Mouse (Mus musculus): ENCODE data around the gene Amz2.

The Amz2 gene

DNA sequence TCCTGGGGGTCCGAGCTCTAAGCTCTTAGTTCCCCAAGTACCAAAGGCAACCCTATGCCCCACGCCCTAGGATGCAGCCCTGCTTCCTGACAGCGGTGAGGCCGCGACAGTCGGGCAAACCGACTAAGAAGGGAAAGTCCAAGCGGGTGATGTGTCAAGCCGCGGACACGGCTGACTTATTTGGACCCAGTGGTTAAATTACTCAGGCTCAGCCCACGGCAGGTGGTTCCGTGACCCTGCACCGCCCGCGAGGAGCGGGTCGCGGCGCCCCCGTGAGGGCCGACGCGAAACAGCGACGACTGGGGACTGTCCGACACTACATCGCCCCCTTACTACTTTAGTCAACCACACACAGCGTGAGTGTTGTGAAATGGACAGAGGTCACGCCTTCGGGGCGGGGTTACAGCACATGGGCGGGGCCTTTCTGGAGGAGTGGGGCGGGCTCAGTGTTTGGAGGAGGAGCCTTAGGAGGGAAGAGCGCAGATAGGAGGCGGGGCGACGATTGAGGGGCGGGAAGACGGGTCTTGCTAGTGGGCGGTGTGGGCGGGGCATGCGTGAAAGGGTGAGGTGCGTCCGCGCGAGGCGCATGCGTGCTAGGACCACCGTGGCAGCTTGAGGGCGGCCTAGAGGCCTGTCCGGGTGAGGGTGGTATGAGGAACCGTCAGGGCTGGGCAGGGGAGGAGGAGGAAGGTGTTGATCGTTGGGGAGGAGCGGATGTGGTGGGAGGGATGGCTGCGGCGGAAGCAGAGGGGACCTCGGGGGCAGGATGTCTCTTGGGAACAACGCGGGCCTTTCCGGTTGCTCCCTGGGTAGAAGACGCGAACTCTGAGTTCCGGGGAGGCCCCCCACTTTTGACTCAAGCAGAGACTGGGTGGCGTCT is at the start of gene Amz2:
Gene Amz2 (plus strand): TSS at position 555 of the 880 bp plus-strand sequence.
- in situ Hi-C loops (cut with MboI, MseI) = loop anchor here (5.0 to 25.0 kb wide), 2 partner anchors 63 to 513 kb away; partner anchors contain the start of genes Axin2 and Gna13

DNA sequence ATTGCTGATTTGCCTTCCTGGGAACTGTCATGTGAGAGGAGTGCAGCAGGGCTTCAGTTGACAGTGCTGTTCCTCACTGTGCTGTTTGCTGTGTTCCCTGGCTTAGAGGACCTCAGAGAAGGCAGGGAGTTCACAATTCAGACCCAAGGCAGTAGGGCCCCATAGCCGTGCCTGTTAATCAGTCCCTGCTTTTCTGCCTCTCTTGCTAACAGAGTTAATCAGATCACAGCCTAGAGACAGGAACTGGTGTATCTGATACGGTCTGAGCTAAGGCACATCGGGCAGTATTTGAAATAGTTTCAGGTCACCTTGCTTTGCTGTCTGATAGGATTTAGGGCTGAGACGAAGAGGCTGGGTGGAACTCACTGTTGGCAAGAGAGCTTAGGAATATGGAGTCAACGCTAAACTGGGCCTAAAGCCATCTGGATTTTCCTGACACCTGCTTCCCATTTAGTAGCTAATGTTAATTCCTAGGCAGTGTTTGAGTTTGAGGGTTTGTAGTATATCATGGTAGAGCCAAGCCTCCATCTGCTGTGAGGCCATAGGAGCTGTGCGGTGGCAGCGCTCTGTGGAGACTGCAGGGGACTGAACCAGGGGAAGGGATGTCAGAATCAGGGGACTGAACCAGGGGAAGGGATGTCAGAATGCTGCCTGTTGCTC is 49.1 kb upstream of the Amz2 start:
- in situ Hi-C loops (cut with MboI, MseI) = no loop called here

DNA sequence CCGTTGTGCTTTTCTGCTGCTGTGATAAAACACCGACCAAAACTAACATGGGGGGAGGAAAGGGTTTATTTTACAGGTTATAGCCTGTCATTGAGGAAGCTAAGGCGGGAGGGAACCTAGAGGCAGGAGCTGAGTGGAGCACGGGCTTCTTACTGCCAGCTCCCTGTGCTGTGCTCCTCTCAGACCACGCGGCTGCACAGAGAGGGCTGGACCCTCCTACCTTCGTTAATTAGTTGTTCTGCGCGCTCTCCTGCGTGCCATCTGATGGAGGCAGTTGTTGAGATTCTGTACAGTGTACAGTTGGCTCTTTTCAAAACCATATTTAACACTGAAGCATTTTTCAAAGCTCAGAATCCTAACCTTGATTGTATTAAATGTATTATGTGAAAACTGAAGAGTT is 48.3 kb upstream of the Amz2 start:
- in situ Hi-C loops (cut with MboI, MseI) = no loop called here

DNA sequence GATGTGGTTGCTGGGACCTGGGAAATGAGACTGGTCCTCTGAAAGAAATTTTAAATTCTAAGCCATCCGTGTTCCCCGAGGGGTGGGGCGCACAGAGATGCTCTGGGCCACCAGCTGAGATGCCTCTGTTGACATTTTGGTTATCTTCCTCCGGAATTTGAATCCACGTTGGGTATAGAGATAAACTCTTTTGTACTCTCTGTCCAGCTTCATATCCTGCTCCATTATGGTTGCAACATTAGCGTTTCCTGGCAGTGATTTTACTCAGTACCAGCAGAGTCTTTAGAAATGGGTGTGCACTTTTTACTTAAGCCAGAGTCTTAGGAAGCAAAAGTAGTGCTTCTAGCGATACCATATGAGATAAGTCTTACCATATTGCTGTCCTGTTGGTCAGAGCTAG is 47.7 kb upstream of the Amz2 start:
- in situ Hi-C loops (cut with MboI, MseI) = no loop called here

DNA sequence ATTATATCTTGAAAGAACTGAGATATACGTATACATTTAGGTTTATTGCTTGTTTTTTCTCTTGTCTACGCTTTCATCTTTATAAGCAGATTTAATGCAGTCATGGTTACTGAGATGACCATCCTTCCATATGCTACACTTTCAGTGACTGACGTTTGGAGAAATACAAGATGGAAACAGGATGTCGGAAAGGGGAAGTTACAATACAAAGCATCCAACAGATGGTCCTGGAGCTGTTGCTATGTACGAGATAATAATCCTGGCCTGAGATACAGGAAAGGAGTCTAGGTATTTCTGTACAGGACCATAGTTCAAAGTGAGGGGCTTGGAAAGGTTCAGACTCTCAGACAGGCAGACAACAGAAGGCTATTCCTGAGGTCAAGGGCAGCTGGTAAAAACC is 45.1 kb upstream of the Amz2 start:
- in situ Hi-C loops (cut with MboI, MseI) = no loop called here

DNA sequence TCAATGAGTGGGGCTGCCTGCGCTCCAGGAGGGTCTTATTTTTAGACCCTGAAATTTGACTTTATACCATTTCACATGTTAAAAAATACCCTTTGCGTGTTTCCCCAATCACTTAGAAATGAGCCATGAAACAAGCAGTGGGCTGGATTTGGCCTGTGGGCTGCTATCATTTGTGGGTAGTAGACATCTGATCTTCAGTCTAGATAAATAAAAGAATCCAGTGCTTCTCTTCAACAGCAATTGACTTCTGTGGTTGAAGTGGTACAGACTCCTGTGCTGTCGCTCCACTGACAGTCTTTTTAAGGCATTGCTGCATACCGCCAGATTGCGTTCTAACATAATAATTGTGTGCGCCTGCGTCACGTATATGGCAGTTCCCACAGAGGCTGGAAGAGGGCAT is 40.5 kb upstream of the Amz2 start:
- in situ Hi-C loops (cut with MboI, MseI) = no loop called here

DNA sequence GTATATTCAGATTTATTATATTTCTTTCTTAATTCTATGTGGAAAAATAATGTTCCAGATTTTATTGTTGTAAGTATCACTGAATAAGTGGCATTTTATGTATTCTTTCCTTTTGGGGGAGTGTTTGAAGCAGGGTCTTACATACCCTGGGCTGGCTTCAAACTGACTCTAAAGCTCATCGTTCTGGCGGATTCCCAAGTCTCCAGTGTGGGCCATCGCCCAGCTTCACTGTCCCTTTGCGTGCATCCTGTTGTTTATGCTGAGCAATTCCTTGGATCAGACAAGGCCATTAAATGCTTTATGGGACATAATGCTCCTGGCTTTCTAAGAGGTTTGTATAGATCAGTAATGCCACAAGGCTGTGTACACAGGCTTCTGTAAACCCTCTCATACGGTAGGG is 36.7 kb upstream of the Amz2 start:
- in situ Hi-C loops (cut with MboI, MseI) = no loop called here

DNA sequence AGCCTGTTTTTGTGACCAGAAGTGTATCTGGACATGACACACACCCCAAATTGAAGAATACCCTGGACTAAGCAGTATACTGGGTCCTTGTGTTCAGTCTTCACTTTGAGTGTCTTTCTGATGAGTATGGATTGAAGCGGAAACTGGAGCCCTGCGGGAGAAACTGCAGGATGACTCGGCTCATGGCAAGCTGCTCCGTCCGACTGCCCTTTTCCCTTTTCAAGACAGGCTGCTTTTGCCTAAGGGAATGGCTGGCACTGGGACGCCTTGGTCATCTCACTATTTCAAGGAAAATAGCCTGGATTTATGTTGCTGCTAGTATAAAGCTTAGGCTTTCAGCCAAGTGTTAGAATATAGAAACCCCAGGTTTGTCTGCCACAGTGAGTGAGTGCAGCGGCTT is 34.5 kb upstream of the Amz2 start:
- in situ Hi-C loops (cut with MboI, MseI) = no loop called here

DNA sequence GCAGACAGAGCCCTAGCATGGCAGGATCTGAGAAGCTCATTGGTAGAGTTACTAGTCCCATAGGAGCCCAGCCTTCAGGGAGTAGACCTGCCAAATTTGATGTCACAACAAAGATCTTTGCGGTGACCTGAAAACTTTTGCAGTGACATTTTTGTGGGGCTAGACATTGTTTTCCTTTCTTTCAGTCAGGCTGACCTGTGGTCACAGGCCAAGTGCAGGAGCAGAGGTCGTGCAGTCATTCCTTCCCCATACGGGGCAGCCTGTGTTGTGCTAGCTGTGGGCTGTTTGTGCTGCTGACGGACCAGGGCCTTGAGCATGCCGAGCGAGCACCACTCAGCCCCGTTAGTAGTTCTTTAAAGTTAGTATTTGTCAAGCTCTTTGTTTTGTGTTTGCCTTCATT is 34.0 kb upstream of the Amz2 start:
- in situ Hi-C loops (cut with MboI, MseI) = no loop called here

DNA sequence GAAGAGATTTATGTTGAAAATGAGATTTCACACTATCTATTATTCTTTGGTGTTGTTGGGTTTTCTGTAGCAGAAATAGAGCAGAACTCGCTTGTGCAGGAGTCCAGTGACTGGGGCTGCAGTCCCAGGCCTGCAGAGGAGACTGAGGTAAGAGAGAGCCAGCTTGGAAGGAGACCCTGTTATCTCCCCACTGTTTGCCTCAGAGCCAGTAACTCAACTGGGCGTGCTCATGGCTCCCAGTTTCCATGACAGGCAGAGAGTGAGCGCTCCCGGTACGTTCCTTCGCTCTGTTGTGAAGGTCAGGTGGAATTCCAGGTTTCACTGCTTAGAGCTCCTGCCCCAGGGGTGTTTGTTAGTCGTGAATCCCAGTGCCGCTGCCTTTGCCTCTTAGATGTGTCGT is 33.1 kb upstream of the Amz2 start:
- in situ Hi-C loops (cut with MboI, MseI) = no loop called here

DNA sequence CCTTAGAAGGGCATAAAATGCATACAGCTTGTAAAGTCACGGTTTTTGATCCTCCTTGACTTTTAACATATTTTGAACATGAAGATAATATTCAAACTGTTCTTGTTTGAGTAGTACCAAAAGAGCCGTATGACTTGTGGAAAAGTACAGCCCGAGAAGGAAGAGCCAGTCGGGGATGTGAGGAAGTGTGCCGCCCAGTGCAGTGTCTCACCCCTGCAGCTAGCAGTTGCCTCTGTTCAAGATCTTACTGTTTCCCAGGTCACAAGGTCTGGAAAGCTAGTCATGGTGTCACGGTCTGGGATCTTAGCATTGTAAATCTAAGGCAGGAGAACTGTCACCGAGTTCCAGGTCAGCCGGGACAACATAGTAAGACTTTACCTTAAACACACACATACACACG is 31.0 kb upstream of the Amz2 start:
- in situ Hi-C loops (cut with MboI, MseI) = no loop called here

DNA sequence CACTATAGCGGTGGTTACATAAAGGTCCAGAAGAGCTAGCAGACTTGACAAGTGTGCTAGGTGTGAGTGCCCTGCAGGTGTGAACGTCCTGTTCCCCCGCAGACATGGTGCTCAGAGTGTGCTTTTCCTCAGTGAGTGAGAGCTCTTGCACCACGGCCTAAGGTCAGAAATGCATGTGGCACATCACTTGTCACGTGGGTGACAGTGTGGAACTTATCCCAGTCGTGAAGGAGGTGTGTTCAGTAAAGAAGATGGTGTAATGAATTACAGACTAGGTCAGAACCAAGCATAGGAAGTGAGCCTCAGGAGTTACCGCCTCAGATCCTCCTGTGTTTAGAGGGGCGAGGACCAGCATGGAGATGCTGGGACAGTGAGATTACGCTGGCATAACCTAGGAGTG is 30.5 kb upstream of the Amz2 start:
- in situ Hi-C loops (cut with MboI, MseI) = no loop called here

DNA sequence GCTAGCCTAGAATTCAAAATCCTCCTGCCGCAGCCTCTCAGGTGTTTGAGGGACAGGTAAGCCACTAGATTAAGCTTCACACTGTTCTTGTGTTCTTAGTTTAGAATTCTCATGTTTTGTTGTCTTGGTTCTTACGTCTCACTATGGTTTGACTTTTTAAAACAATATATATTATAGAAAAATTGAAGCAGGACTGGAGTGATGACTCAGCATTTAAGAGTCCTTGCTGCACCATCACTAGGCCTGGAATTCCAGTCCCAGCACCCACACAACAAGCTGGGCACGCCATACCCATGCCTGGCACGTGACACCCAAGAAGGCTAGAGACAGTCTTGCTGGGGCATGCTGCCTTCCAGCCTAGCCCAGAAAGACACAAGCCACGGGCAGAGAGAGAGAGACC is 19.3 kb upstream of the Amz2 start:
- in situ Hi-C loops (cut with MboI, MseI) = loop anchor here (5.0 to 25.0 kb wide), 2 partner anchors 34 to 1944 kb away; partner anchors contain the start of gene Pitpnc1

DNA sequence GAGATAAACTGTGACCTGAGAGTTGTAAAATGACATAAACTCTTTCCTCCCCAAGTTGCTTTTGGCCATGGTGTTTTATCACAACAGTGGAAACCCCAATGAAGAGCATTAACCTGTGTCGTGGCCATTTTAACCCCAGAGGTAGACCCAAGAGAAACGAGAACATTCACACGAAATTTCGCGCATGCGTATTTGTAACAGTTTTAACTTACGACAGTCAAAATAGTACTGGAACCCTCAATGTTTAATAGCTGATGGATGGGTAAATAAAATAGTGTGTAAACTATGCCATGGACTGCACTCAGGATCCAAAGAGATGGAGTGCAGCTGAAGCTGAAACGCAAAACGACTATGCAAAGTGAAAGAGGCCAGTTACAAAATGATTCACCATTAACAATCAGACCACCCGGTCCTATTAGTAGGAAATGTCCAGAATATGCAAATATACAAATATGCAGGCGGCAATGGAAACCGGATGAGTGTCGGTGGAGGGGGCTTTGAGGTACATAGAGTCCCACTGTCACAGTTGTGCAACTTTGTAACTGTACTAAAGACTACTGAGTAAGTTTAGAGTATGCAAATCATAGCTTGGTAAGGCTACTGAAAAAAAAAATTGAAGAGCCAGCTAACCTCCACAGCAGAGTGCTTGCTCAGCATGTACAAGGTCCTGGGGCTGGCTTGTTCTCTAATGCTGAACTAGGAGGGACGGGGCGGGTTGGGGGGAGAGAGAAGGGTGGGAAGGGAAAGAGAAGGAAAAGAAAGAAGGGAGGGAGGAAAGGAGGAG is 15.4 kb upstream of the Amz2 start:
- in situ Hi-C loops (cut with MboI, MseI) = loop anchor here (25.0 kb wide), 1 partner anchor 1948 kb away; the partner anchor contains the start of gene Pitpnc1

DNA sequence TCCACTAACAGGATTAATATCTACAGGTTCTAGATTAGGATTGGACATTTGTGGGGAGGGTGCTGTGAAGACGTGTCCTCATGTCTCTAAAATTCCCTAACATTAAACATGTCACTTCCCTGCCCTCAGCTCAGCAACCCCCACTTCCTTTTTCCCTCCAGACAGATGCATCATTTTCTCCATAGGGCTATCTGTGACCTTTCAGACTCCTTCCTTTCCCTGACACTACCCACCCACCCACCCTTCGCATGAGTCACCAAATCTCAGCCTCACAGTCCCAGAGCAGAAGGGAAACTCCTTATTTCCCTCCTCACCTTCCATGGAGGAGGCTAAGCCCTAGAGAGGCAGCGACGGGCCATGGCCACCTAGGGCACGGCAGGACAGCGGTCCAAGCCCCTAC is 12.1 kb upstream of the Amz2 start, which contains the start of gene 9930022D16Rik:
Gene 9930022D16Rik (plus strand): TSS at position 301 of the 400 bp plus-strand sequence.
- in situ Hi-C loops (cut with MboI, MseI) = loop anchor here (25.0 kb wide), 1 partner anchor 1951 kb away; the partner anchor contains the start of gene Pitpnc1

DNA sequence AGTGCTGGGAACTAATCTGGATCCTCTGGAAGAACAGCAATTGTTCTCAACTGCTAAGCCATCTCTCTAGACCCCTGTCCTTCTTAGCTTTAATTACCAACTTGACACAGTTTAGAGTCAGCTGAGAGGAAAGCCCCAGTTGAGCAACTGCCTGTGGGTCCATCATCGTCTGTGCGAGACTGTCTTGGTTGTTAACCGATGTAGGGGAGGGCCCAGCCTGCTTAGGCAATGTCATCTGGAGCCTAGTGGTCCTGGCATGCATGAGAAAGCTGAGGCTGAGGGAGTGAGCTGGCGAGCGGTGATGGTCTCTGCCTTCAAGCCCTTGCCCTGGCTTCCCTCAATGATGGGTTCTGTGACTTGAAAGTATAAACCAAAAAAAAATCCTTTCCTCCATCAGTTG is 10.9 kb upstream of the Amz2 start:
- in situ Hi-C loops (cut with MboI, MseI) = loop anchor here (25.0 kb wide), 1 partner anchor 1953 kb away; the partner anchor contains the start of gene Pitpnc1

DNA sequence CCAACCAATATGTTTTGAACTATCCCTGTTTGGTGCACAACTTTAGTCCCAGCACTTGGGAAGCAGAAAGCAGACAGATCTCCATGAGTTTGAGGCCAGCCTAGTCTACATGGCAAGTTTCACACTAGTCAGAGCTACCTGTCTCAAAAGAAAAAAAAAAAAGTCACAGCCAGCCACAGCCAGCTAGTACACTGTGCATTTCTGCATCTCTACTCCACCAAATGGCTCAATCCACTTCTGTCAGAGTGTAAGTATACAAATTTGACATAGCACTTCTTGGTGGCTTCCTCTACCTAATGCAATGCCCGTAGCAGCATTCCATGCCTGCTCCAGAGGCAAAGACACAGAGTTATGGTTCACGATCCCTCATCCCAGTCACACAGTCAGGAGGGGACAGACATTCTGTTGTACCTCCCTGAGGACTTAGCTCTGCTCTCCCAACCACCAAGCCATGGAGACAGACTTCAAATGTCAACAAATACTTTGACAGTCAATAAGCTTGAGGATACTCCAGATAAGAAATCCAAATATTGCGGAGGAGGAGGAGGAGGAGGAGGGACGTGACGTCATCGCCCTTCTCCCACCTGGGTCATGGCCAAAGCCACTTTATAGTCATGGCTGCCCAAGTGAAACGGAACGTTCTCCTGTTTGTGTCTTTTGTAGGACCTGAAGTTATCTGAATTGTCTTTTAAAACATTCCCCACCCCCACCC is 8.9 kb upstream of the Amz2 start:
- in situ Hi-C loops (cut with MboI, MseI) = loop anchor here (25.0 kb wide), 1 partner anchor 1955 kb away; the partner anchor contains the start of gene Pitpnc1

DNA sequence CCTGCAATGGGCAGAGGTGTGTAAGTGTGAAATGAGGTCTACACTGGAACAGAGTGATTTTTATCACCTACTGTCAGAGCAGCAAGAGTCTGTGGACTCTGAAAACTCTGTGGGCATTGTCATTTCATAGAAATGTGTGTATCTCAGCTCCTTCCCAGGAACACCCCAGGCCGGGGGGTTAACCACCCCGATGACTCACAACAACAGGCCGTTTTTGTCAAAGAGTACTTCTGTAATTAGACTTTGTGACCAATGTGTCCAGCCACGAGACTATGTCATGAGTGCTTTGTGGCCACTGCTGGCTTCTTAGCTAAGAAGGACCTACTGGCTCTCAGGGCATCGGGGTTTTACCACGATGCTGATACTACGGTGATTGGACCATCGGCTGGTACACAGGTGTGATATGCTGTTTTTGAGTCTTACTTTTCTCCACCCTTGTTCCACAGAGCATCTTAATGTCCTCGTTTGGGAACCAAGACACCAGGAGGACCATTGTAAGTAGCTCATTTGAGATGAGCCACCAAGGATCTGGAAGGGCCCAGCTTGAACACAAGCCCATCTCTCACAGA is 8.2 kb upstream of the Amz2 start:
- in situ Hi-C loops (cut with MboI, MseI) = loop anchor here (25.0 kb wide), 1 partner anchor 1955 kb away; the partner anchor contains the start of gene Pitpnc1

DNA sequence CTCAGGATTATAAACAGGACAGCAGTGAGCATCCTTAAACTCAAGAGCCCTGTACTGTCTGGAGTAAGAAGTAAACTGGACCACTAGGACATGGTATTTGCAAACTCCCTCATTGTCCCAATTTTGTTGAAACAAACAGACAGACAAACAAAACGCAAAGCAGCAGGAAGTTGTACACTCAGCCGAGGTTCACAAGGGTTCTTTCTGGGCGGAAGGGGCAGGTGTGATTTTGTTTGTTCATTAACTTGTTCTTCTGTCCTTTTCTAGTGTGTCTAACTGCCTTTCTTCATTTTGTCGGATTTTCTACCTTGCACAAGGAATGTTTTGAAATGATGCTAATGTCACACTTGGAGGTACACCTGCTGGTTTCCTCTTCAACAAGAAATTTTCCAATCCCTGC is 6.3 kb upstream of the Amz2 start:
- in situ Hi-C loops (cut with MboI, MseI) = loop anchor here (25.0 kb wide), 1 partner anchor 1957 kb away; the partner anchor contains the start of gene Pitpnc1

DNA sequence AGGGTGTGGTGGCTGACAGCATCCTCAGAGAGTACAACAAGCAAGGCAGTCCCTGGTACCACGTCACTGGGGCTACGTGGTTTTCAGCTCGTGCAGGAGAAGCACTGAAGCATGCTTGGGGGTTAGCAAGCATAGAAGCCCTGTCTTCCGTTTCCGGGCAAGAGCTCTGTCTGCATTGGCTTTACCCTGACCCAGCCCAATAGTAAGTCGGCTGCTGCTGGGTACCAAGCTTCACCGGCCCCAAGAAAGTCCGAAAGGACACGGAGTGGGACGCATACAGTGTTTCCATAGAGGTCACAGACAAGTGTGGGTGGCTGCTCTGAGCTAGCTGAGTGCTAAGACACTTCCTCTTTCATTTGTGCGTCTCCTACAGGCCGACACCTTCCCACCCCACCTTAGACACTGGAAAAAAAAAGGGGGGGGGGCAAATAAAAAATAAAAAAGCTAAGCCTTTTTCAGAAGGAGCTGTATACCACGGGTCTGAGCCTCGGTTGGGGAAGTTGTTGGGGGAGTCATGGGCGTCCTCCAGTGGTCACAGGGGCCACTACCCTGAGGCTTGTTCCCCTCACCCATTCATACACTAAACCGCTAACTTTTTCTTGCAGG is 5.7 kb upstream of the Amz2 start:
- in situ Hi-C loops (cut with MboI, MseI) = loop anchor here (25.0 kb wide), 1 partner anchor 1958 kb away; the partner anchor contains the start of gene Pitpnc1

Measured in T-helper 1 cell (primary cell).